Mouse (Mus musculus): ENCODE data around the gene Stx16. TPM values are rescaled to one million over a fixed set of nuclear protein-coding genes. Genes with fewer than 3 reads are reported as not detected.
A peak's percentile ranks its signal among the peaks of the same experiment; 100 is the strongest.

Gene Stx16
- polyA plus RNA-seq, 1 experiment from 2014 or later = 6.2 TPM

DNA sequence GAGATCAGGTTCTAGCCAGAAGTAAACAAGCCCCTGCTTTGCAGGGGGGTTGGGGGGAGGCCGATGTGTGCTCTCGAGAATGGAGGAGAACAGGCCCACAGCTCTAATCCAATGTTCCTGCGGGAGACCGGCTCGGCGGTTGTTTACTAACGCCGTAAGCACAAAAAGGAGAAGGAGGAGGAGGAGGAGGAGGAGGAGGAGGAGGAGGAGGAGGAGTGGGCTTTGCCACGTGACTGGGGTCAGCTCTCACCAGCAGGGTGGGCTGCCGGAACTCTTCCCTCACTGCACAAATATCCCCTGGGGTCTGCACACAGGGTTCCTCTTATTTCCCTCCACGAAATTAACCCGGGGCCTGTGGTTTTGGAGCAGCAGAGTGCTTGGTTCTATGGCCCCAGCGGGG lies 1.5 kb upstream of the Stx16 start:
- no peaks in the 10 kb centered on the region for H3K27me3 ChIP-seq (ENCODE audit: insufficient read depth, low read length)
- peaks cover 20% of the 10 kb centered on the region for H3K4me1 ChIP-seq (replicated peaks; ENCODE audit: insufficient read depth, low read length)
- H3K27ac ChIP-seq = peak overlapping the region; percentile 95
- TF ChIP-seq CTCF (IDR thresholded peaks at IDR 0.05; ENCODE audit: low read depth) = no peak
- peak overlapping the region; percentile 62 for H3K9ac ChIP-seq (ENCODE audit: low read depth, low read length)
- H3K36me3 ChIP-seq (ENCODE audit: insufficient read depth, low read length) = no peaks in the 10 kb centered on the region
- H3K4me3 ChIP-seq (replicated peaks; ENCODE audit: low read depth, low read length) = peak overlapping the region; percentile 7; the same call in 1 of the 2 replicates
- peak overlapping the region; percentile 98 for H3K4me2 ChIP-seq (ENCODE audit: low read length)
- H3K9me3 ChIP-seq (replicated peaks; ENCODE audit: low read length) = no peaks in the 10 kb centered on the region
- ATAC-seq (replicated peaks; ENCODE audit: low FRiP score, low read depth) (no peak), DNase-seq (ENCODE audit: low spot score) (peak; percentile 62)
- under 1% methylated on average over 11 of the region's 13 CpGs for WGBS

DNA sequence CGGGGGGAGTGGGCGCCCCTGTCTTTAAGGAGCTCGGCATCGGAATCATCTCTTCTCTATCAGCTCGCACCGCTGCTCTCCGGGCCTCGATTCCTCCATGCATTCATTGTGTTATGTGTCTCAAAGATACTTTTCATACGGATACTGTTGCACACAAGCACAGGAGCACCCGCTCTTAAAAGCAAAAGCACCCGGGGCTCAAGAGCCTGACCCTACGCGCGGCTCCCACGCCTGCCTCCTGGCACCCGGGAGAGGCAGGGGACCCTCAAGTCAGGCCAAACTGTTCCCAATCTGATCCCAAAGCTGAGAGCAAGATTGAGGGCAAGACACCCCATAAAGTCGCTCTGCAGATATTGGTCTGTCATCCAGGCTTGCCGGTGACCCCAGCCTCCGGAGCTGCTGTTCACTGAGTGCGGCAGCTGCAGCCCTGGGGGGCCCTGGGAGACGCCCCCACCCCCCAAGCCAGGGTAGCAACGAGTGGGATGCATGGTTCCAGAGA lies 987 bp upstream of the Stx16 start:
- peaks cover 20% of the 10 kb centered on the region for H3K4me1 ChIP-seq (replicated peaks; ENCODE audit: insufficient read depth, low read length)
- no peaks in the 10 kb centered on the region for H3K36me3 ChIP-seq (ENCODE audit: insufficient read depth, low read length)
- no peaks in the 10 kb centered on the region for H3K9me3 ChIP-seq (replicated peaks; ENCODE audit: low read length)
- peak overlapping the region; percentile 95 for H3K27ac ChIP-seq
- H3K4me3 ChIP-seq (replicated peaks; ENCODE audit: low read depth, low read length) = peak overlapping the region; percentile 7; the same call in 1 of the 2 replicates
- WGBS = 3% methylated on average over 22 of the region's 22 CpGs
- H3K27me3 ChIP-seq (ENCODE audit: insufficient read depth, low read length) = no peaks in the 10 kb centered on the region
- no peak for DNase-seq (ENCODE audit: low spot score)
- H3K9ac ChIP-seq (ENCODE audit: low read depth, low read length) = peak overlapping the region; percentile 62
- peak overlapping the region; percentile 98 for H3K4me2 ChIP-seq (ENCODE audit: low read length)
- TF ChIP-seq CTCF (IDR thresholded peaks at IDR 0.05; ENCODE audit: low read depth) = no peak
- 0 out of 2 replicates have a peak, but pooled peaks have one; percentile 6 for ATAC-seq (replicated peaks; ENCODE audit: low FRiP score, low read depth)

DNA sequence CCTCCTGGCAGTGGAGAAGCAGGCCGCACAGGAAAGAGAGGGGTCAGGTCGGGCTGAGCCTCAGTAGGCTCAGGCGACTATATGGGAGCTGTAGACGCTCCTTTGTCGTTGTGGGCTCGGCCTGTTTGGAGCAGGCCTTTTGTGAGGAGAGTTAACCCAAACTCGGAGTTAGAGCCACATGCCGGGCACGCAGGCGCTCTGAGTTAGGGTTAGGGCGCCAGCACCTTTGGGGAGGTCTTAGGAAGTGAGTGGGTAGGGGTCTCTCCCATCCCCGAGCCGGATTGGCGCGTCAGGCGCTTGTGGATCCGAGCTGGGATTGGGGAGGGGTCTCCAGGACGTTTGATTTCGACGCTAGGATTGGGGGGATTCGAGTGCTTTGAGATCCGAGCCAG lies 321 bp downstream of the Stx16 start:
- DNase-seq (ENCODE audit: low spot score) = no peak
- no peaks in the 10 kb centered on the region for H3K27me3 ChIP-seq (ENCODE audit: insufficient read depth, low read length)
- under 1% methylated on average over 22 of the region's 22 CpGs for WGBS

DNA sequence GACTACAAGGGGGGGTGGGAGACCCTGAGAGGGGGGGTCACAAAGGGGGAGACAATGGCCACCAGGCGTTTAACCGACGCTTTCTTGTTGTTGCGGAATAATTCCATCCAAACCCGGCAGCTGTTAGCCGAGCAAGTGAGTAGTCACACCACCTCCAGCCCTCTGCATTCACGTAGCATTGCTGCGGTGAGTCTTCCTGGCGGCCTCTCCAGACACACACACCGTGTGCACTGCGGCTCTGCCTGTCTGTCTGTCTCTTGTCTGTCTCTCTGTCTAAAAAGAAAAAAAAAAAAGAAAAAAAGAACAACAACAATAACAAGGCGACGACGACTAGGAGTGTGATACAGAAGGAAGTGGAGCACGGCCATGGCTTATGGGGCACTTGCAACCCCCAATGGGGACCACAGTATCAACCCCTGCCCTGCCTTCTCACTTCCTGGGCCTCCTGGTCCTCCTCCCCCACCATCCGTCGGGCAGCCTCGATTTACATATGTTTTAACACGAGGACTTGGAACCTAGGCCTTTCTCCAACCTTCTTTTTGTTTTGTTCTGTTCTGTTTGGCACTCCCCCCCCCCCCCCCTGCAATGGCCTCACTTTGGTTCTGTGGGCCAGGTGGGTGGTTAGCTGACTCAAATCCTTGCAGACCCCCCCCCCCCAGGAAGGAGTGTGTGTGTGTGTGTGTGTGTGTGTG lies 1.0 kb downstream of the Stx16 start:
- H3K27me3 ChIP-seq (ENCODE audit: insufficient read depth, low read length) = no peaks in the 10 kb centered on the region
- H3K4me3 ChIP-seq (replicated peaks; ENCODE audit: low read depth, low read length) = peak overlapping the region; percentile 78
- ATAC-seq (replicated peaks; ENCODE audit: low FRiP score, low read depth) = no peak
- peak overlapping the region; percentile 82 for H3K9ac ChIP-seq (ENCODE audit: low read depth, low read length)
- peak overlapping the region; percentile 95 for H3K27ac ChIP-seq
- DNase-seq (ENCODE audit: low spot score) = peak; percentile 21
- peak overlapping the region; percentile 98 for H3K4me2 ChIP-seq (ENCODE audit: low read length)
- under 1% methylated on average over 19 of the region's 19 CpGs for WGBS
- H3K4me1 ChIP-seq (replicated peaks; ENCODE audit: insufficient read depth, low read length) = peaks cover 20% of the 10 kb centered on the region
- H3K9me3 ChIP-seq (replicated peaks; ENCODE audit: low read length) = no peaks in the 10 kb centered on the region
- H3K36me3 ChIP-seq (ENCODE audit: insufficient read depth, low read length) = no peaks in the 10 kb centered on the region
- no peak for TF ChIP-seq CTCF (IDR thresholded peaks at IDR 0.05; ENCODE audit: low read depth)

More for the DNA sequence above, 321 bp downstream of the Stx16 start:
- H3K9me3 ChIP-seq (replicated peaks; ENCODE audit: low read length) = no peaks in the 10 kb centered on the region
- H3K27ac ChIP-seq = peak overlapping the region; percentile 95
- TF ChIP-seq CTCF (IDR thresholded peaks at IDR 0.05; ENCODE audit: low read depth) = no peak
- peak overlapping the region; percentile 78 for H3K4me3 ChIP-seq (replicated peaks; ENCODE audit: low read depth, low read length)
- no peaks in the 10 kb centered on the region for H3K36me3 ChIP-seq (ENCODE audit: insufficient read depth, low read length)
- peak; percentile 44 for ATAC-seq (replicated peaks; ENCODE audit: low FRiP score, low read depth)
- peak overlapping the region; percentile 82 for H3K9ac ChIP-seq (ENCODE audit: low read depth, low read length)
- peaks cover 20% of the 10 kb centered on the region for H3K4me1 ChIP-seq (replicated peaks; ENCODE audit: insufficient read depth, low read length)
- H3K4me2 ChIP-seq (ENCODE audit: low read length) = peak overlapping the region; percentile 98

DNA sequence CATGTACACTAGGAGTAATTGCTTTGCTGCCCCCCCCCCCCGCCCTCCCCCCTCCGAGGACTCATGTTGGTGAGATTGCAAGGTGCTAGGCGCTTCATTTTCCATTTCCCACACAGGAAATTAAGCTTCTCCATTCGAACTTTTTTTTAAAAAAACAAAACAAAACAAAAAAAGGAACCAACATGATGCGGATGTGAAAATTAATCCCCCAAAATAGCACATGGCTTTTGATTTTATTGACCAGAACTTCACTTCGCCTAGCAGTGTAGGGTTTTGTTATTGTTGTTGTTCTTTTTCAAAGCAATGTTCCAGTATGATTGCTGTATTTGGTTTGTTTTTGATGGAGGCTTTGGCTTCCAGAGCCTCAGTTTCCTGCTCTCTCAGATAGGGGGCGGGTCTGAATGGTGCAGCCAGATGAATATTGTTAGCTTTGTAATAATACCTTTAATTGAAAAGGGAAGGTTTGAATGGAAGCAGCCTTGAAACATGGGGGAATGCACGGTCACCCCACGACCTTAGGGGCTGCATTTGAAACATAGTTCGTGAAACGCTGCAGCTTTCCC lies 1.7 kb downstream of the Stx16 start:
- DNase-seq (ENCODE audit: low spot score) (no peak), ATAC-seq (replicated peaks; ENCODE audit: low FRiP score, low read depth) (no peak)
- Histone ChIP-seq H3K4me2 (ENCODE audit: low read length) (peak overlapping the region; percentile 98), H3K9me3 (replicated peaks; ENCODE audit: low read length) (no peaks in the 10 kb centered on the region), H3K27me3 (ENCODE audit: insufficient read depth, low read length) (no peaks in the 10 kb centered on the region), H3K36me3 (ENCODE audit: insufficient read depth, low read length) (no peaks in the 10 kb centered on the region), H3K4me1 (replicated peaks; ENCODE audit: insufficient read depth, low read length) (peaks cover 21% of the 10 kb centered on the region), H3K4me3 (replicated peaks; ENCODE audit: low read depth, low read length) (peak overlapping the region; percentile 78), H3K9ac (ENCODE audit: low read depth, low read length) (peak overlapping the region; percentile 82), H3K27ac (0 out of 2 replicates have a peak overlapping the region, but pooled peaks have one; percentile 95)
- peak; percentile 24; the same call in 1 of the 2 replicates for TF ChIP-seq CTCF (IDR thresholded peaks at IDR 0.05; ENCODE audit: low read depth)
- 7% methylated on average over 11 of the region's 11 CpGs for whole genome bisulfite sequencing

DNA sequence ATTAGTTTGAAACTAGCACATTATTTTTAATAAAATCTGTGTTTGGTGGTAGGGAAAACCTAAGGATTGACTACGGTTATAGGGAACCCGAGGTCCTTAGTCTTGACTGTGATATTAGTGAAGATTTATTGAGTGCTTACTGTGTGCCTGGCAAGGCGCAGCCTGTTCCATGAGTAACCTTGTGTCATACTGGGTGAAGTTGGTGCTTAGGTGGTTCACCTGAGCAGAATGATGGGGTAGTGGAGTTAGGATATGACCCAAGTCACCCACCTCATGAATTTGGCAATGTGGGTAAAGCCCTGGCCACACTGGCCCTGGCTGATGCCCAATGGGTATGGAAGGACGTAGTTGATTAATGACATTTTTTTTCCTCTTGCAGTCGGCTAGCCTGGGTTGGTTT lies 5.7 kb downstream of the Stx16 start:
- no peak for TF ChIP-seq CTCF (IDR thresholded peaks at IDR 0.05; ENCODE audit: low read depth)
- WGBS = 46% methylated on average over 5 of the region's 5 CpGs
- Histone ChIP-seq H3K4me2 (ENCODE audit: low read length) (no peak overlapping the region), H3K27me3 (ENCODE audit: insufficient read depth, low read length) (no peaks in the 10 kb centered on the region), H3K27ac (no peak overlapping the region), H3K36me3 (ENCODE audit: insufficient read depth, low read length) (no peaks in the 10 kb centered on the region), H3K9ac (ENCODE audit: low read depth, low read length) (no peak overlapping the region), H3K4me1 (replicated peaks; ENCODE audit: insufficient read depth, low read length) (peaks cover 17% of the 10 kb centered on the region), H3K9me3 (replicated peaks; ENCODE audit: low read length) (no peaks in the 10 kb centered on the region), H3K4me3 (replicated peaks; ENCODE audit: low read depth, low read length) (no peak overlapping the region)
- ATAC-seq (replicated peaks; ENCODE audit: low FRiP score, low read depth) = no peak
- no peak for DNase-seq (ENCODE audit: low spot score)

Data from kidney, postnatal 0 days (tissue).